Mouse (Mus musculus): ENCODE results near the gene Urod.

Urod gene

GRCm38 (mm10) chr4:116993672-116994621, at the start of gene Urod:
Urod (minus strand) TSS chr4:116994413.
- DNase-seq (ENCODE audit: inconsistent ontology term) = peak; percentile 96

GRCm38 (mm10) chr4:117041283-117041721, 47.1 kb upstream of the Urod start:
- DNase-seq (ENCODE audit: inconsistent ontology term) = peak; percentile 62

DNA sequence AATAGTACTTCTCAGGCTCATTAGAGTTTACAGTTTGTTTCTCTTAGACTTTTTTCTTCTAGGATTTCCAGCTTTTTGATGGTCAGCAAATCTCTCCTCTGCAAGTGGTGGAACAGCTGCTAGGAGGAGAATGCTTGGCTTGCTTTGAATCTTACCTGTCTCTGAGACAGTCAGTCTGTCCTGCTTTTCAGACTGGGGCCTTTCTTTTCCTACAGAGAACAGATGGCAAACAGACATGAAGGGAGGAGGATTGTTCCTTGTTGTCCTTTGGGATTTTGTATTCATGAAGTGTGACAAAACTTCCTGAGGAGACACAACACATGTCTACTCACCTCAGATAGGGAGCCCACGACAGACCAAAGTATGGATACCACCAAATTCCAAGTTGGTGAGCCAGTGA, 46.6 kb upstream of the Urod start:
- DNase-seq (ENCODE audit: inconsistent ontology term) = no peak

GRCm38 (mm10) chr4:117039925-117040687, 45.9 kb upstream of the Urod start:
- peak; percentile 65 for DNase-seq (ENCODE audit: inconsistent ontology term)

GRCm38 (mm10) chr4:117031105-117031504, 36.9 kb upstream of the Urod start:
- DNase-seq (ENCODE audit: inconsistent ontology term) = no peak

DNA sequence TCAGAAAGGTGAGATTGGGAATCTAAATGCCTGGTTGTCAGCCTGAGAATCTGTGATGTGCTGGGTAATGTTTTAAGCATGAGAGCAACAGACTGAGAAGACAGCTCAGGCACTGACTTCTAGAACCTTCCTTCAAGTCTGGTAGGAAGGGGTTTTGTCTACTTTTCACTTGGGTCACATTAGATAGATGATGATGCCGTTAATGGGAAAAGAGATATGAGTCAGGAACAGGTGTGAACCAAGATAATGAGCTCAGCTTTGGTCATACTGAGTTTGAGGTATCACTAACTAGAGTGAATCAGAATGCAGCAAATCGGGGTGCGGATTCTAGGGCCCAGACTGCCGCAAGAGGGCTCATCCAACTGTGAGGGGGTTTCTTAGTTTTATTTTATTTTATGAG, 29.3 kb upstream of the Urod start:
- DNase-seq (ENCODE audit: inconsistent ontology term) = no peak

DNA sequence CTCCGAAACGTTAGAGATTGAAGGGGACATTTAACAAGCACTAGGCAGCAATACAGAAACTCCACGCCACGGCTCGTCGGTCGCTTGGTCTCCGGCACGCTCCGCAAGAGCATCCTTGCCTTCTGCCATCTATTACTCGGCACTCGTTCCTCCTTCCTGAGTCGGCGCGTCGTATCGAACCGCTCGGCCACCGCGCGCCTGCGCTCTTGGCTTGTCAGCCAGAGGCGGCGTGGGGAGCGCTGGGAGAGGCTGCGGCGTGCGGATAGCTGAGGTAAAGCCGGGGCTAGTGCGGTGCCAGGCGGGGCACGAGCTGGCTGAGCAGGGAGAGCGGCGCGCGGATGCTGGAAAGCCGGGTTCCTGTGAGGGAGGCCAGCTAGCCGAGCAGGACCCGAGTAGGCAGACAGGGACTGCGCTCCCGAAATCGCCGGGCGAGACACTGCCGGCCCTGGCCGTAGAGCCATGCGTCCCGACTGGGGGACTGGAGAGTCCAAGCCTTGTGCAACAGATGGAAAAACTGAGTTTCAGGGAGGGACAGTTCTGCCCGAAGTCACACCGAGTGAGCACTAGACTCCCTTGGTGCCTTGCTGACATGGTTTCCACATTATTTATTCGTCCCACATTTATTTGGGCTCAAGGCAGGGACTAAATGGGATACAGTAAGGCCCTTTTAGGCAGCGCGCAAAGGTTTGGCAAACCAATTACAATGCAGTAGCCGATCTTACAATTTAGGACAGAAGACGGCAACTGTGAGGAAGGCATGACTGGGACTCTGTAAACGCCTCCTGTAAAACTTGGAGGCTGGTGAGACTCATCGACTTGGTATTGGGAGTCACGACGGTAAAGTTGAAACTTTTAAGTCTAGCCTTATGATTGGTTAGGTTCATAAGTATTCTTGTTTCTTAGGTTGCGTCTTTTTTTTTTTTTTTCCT, 25.3 kb upstream of the Urod start, which contains the start of gene Eif2b3:
TSS of gene Eif2b3 (plus strand) at position 197 of the 929 bp plus-strand sequence.
- peak; percentile 94 for DNase-seq (ENCODE audit: inconsistent ontology term)

- no peak for DNase-seq (ENCODE audit: inconsistent ontology term)
Observed at GRCm38 (mm10) chr4:117018327-117018726, 24.1 kb upstream of the Urod start.

GRCm38 (mm10) chr4:117017738-117018137, 23.5 kb upstream of the Urod start:
- DNase-seq (ENCODE audit: inconsistent ontology term) = no peak

- no peak for DNase-seq (ENCODE audit: inconsistent ontology term)
Observed at GRCm38 (mm10) chr4:117014901-117015415, 20.7 kb upstream of the Urod start.

- DNase-seq (ENCODE audit: inconsistent ontology term) = no peak
Observed at GRCm38 (mm10) chr4:117013596-117013995, 19.4 kb upstream of the Urod start.

GRCm38 (mm10) chr4:117010231-117010630, 16.0 kb upstream of the Urod start:
- no peak for DNase-seq (ENCODE audit: inconsistent ontology term)

DNA sequence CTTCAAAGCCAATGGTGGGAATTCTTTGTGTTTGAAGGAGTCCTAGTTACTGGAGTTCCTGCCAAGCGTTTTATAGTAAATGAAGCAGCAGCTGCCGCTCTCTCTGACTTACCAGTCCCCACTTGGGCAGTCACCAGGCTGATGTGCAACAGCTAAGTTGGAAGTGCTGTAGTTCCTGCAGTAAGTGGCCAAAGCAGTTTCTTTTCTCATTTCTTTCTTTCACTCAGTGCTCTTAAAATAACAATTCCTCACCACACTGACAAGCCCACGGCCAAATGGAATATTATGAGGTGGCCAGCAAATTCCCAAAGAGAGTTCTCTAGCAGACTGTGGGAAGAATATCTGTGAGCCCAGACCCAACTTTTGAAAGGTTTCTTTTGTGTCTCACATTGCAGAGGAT, 12.8 kb upstream of the Urod start:
- DNase-seq (ENCODE audit: inconsistent ontology term) = no peak

- no peak for DNase-seq (ENCODE audit: inconsistent ontology term)
Observed at GRCm38 (mm10) chr4:117005611-117006400, 11.6 kb upstream of the Urod start.

- DNase-seq (ENCODE audit: inconsistent ontology term) = no peak
Observed at GRCm38 (mm10) chr4:117004649-117005048, 10.4 kb upstream of the Urod start.

GRCm38 (mm10) chr4:117002543-117003521, 8.6 kb upstream of the Urod start:
- DNase-seq (ENCODE audit: inconsistent ontology term) = peak; percentile 52

GRCm38 (mm10) chr4:117001957-117002356, 7.7 kb upstream of the Urod start:
- no peak for DNase-seq (ENCODE audit: inconsistent ontology term)

GRCm38 (mm10) chr4:116999513-117000154, 5.4 kb upstream of the Urod start:
- no peak for DNase-seq (ENCODE audit: inconsistent ontology term)

DNA sequence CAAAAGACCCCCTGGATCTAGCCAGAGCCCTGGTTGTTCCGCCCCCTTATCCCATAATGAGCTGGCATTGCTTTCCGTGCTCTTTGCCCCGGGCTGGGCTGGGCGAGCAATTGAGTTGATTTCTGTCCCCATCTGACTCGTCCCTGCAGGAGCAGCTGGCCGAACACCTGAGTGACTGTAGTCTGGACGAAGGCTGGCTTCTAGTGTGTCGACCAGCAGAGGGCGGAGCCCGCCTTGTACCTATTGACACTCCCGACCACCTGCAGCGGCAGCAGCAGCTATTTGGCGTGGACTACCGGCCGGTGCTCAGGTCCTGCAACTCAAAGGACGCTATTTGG, 1.6 kb upstream of the Urod start:
- DNase-seq (ENCODE audit: inconsistent ontology term) = peak; percentile 22

Data from Muller cell, postnatal 12 days (primary cell).